ENCODE assay signal across 18 mouse cellular contexts in the genomic region with DNA sequence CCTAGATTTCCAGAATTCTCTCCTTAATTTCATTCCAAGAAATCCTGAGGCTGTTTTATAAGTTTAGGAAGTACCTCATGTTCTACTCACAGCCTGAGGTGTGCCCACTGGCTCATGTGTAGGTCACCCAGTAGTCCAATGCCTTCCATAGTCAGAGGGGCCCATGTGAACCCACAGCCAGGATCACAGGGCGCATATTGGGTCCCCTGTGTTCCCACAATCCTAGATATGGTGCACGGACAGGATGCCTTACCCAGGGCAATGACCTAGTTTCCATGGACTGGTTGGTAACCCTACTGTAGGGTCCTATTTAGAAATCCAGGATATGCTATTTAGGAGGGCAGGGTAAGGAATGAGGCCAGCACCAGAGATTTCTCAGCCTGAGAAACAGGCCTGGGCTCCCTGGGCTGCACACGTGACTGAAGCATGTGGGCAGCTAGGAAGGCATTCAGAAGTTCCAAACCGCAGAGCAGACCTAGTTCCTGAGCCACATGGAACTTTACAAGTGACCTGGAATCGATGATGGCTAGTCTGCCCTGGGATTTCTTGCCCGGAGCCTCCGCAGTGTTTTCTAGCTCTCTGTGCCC.
A peak's percentile ranks its signal among the peaks of the same experiment; 100 is the strongest.
DNase-seq lines count a peak whose midpoint lies in the region; ATAC-seq and TF ChIP-seq lines count a peak whose summit lies in the region.
"Had no signal": no experiment of that assay in that cellular context is flagged by ENCODE, and none has a peak within 500 bp of the region (broad histone marks: within the 10 kb centered on the region; RNA-seq: fewer than 3 reads in every experiment).

No protein-coding gene starts in this region.

- no peaks in the 10 kb centered on the region for H3K79me2 ChIP-seq in heart, adult 2 months (replicated peaks; ENCODE audit: control insufficient read depth, insufficient read depth, low read length)

- TF ChIP-seq CTCF in heart, adult 2 months (IDR thresholded peaks at IDR 0.05): no peak

- no peak for TF ChIP-seq EP300 in heart, adult 2 months (IDR thresholded peaks at IDR 0.05; ENCODE audit: insufficient read depth, low read depth, low read length)

- no peaks in the 10 kb centered on the region for H3K4me1 ChIP-seq in forebrain, embryonic 11.5 days (replicated peaks; ENCODE audit: control insufficient read depth, insufficient read depth, low read length)
- peaks cover 5% of the 10 kb centered on the region for H3K4me1 ChIP-seq in forebrain, embryonic 12.5 days
- peaks cover 14% of the 10 kb centered on the region for H3K4me1 ChIP-seq in heart, adult 2 months (ENCODE audit: control insufficient read depth, insufficient read depth, low read length)
- peaks cover 12% of the 10 kb centered on the region; the same call in 1 of the 2 replicates for H3K4me1 ChIP-seq in heart, embryonic 12.5 days (replicated peaks)
- no peaks in the 10 kb centered on the region for H3K4me1 ChIP-seq in hindbrain, embryonic 14.5 days (replicated peaks; ENCODE audit: control insufficient read depth, insufficient read depth, low read length)
- H3K4me1 ChIP-seq: hindbrain, embryonic 15.5 days had no signal

- DNase-seq in forebrain, embryonic 11.5 days (ENCODE audit: low spot score): peak; percentile 22
- no peak for DNase-seq in heart, adult 2 months
- peak; percentile 33 for DNase-seq in Muller cell, postnatal 12 days (ENCODE audit: inconsistent ontology term)
- peak; percentile 90 for DNase-seq in fibroblast of lung, adult 2 months (ENCODE audit: low read depth)
- no peak for DNase-seq in hindbrain, embryonic 14.5 days (ENCODE audit: low spot score)
- no peak for DNase-seq in ovary, adult 18-20 months (ENCODE audit: low spot score)
- DNase-seq: adrenal gland, postnatal 14 days; cerebellum, postnatal 10 days had no signal

- no peak overlapping the region for H3K27ac ChIP-seq in forebrain, embryonic 11.5 days (ENCODE audit: low read depth, low read length)
- no peak overlapping the region for H3K27ac ChIP-seq in forebrain, embryonic 12.5 days
- H3K27ac ChIP-seq in heart, adult 2 months: peak overlapping the region; percentile 83
- no peak overlapping the region for H3K27ac ChIP-seq in heart, embryonic 12.5 days (ENCODE audit: poor library complexity, severe bottlenecking)
- no peak overlapping the region for H3K27ac ChIP-seq in hindbrain, embryonic 14.5 days
- H3K27ac ChIP-seq: hindbrain, embryonic 10.5 days; hindbrain, embryonic 15.5 days had no signal

- intact Hi-C loops in heart, adult 2 months (cut with DNase I): no loop called here

- H3K27me3 ChIP-seq in forebrain, embryonic 11.5 days (ENCODE audit: control insufficient read depth, insufficient read depth, low read length): no peaks in the 10 kb centered on the region
- H3K27me3 ChIP-seq in forebrain, embryonic 12.5 days: no peaks in the 10 kb centered on the region
- H3K27me3 ChIP-seq in heart, adult 2 months (ENCODE audit: control insufficient read depth, insufficient read depth, low read length): no peaks in the 10 kb centered on the region
- peaks cover 3% of the 10 kb centered on the region; the same call in 1 of the 2 replicates for H3K27me3 ChIP-seq in heart, embryonic 12.5 days (replicated peaks)
- no peaks in the 10 kb centered on the region for H3K27me3 ChIP-seq in hindbrain, embryonic 14.5 days (ENCODE audit: control insufficient read depth, insufficient read depth, low read length)
- H3K27me3 ChIP-seq: hindbrain, embryonic 15.5 days had no signal

- no peak for ATAC-seq in forebrain, embryonic 11.5 days (replicated peaks; ENCODE audit: low FRiP score)
- ATAC-seq in forebrain, embryonic 12.5 days (ENCODE audit: low FRiP score): no peak
- no peak for ATAC-seq in heart, embryonic 12.5 days (ENCODE audit: insufficient number of reproducible peaks, low FRiP score)
- no peak for ATAC-seq in hindbrain, embryonic 14.5 days (ENCODE audit: low FRiP score)
- ATAC-seq: activated CD4-positive, CD25-positive, alpha-beta regulatory T cell, adult 4 months; forebrain, embryonic 14.5 days; inflammation-experienced regulatory T-cells, adult 6 months; intestine, postnatal 0 days; Patski had no signal

- H3K4me3 ChIP-seq in forebrain, embryonic 11.5 days (ENCODE audit: low read depth, low read length): no peak overlapping the region
- no peak overlapping the region for H3K4me3 ChIP-seq in forebrain, embryonic 12.5 days (replicated peaks)
- H3K4me3 ChIP-seq in heart, adult 2 months: no peak overlapping the region
- H3K4me3 ChIP-seq in heart, embryonic 12.5 days: no peak overlapping the region
- no peak overlapping the region for H3K4me3 ChIP-seq in hindbrain, embryonic 14.5 days (replicated peaks; ENCODE audit: low read length)
- H3K4me3 ChIP-seq: hindbrain, embryonic 10.5 days; hindbrain, embryonic 15.5 days had no signal

- H3K4me2 ChIP-seq in forebrain, embryonic 11.5 days (ENCODE audit: low read depth, low read length, severe bottlenecking): no peak overlapping the region
- no peak overlapping the region for H3K4me2 ChIP-seq in forebrain, embryonic 12.5 days
- H3K4me2 ChIP-seq in heart, embryonic 12.5 days: no peak overlapping the region
- no peak overlapping the region for H3K4me2 ChIP-seq in hindbrain, embryonic 14.5 days (replicated peaks)
- H3K4me2 ChIP-seq: heart, embryonic 11.5 days; hindbrain, embryonic 15.5 days had no signal

- whole genome bisulfite sequencing in forebrain, embryonic 11.5 days: 89% methylated on average over 7 of the region's 7 CpGs
- 90% methylated on average over 7 of the region's 7 CpGs for WGBS in forebrain, embryonic 12.5 days
- WGBS in heart, adult 2 months: 75% methylated on average over 7 of the region's 7 CpGs
- WGBS in heart, embryonic 12.5 days: 79% methylated on average over 7 of the region's 7 CpGs
- WGBS in hindbrain, embryonic 14.5 days: 91% methylated on average over 7 of the region's 7 CpGs

- H3K9ac ChIP-seq in forebrain, embryonic 11.5 days (ENCODE audit: low read length): no peak overlapping the region
- no peak overlapping the region for H3K9ac ChIP-seq in forebrain, embryonic 12.5 days
- H3K9ac ChIP-seq in heart, adult 2 months (ENCODE audit: low read depth, low read length): no peak overlapping the region
- H3K9ac ChIP-seq in heart, embryonic 12.5 days: no peak overlapping the region
- no peak overlapping the region for H3K9ac ChIP-seq in hindbrain, embryonic 14.5 days
- H3K9ac ChIP-seq: hindbrain, embryonic 15.5 days had no signal

- H3K36me3 ChIP-seq in forebrain, embryonic 11.5 days (ENCODE audit: control insufficient read depth, insufficient read depth, low read length): no peaks in the 10 kb centered on the region
- no peaks in the 10 kb centered on the region for H3K36me3 ChIP-seq in forebrain, embryonic 12.5 days (replicated peaks)
- no peaks in the 10 kb centered on the region for H3K36me3 ChIP-seq in heart, adult 2 months (ENCODE audit: control insufficient read depth, insufficient read depth, low read length)
- no peaks in the 10 kb centered on the region for H3K36me3 ChIP-seq in heart, embryonic 12.5 days
- H3K36me3 ChIP-seq in hindbrain, embryonic 14.5 days (replicated peaks; ENCODE audit: control insufficient read depth, insufficient read depth): no peaks in the 10 kb centered on the region
- H3K36me3 ChIP-seq: hindbrain, embryonic 10.5 days; hindbrain, embryonic 15.5 days had no signal

- no peak for TF ChIP-seq POLR2A in heart, adult 2 months (IDR thresholded peaks at IDR 0.05; ENCODE audit: insufficient read depth, low read depth, low read length)

- H3K9me3 ChIP-seq in forebrain, embryonic 11.5 days (ENCODE audit: control insufficient read depth, low read length): no peaks in the 10 kb centered on the region
- no peaks in the 10 kb centered on the region for H3K9me3 ChIP-seq in forebrain, embryonic 12.5 days
- H3K9me3 ChIP-seq in heart, embryonic 12.5 days (replicated peaks): 0 out of 2 replicates have a peak, but pooled peaks cover 6% of the 10 kb centered on the region
- H3K9me3 ChIP-seq in hindbrain, embryonic 14.5 days (ENCODE audit: control insufficient read depth, low read length): no peaks in the 10 kb centered on the region
- H3K9me3 ChIP-seq: hindbrain, embryonic 10.5 days; hindbrain, embryonic 15.5 days had no signal

Comparison
In these comparisons a context has a peak if more than half of its experiments do, and no peak if none do; other contexts are left out.
1. DNase-seq: peak in forebrain, embryonic 11.5 days (single experiment), Muller cell, postnatal 12 days (single experiment) and fibroblast of lung, adult 2 months (single experiment); none in heart, adult 2 months (0 of 2), hindbrain, embryonic 14.5 days (single experiment) and ovary, adult 18-20 months (single experiment).